Mouse (Mus musculus): ENCODE measurements around the gene Islr2.

GRCm38 (mm10) chr9:58172863-58173262 lies 31.3 kb downstream of the Islr2 start:
- TF ChIP-seq CTCF (IDR thresholded peaks at IDR 0.05; ENCODE audit: low read depth, low read length) (no peak), EP300 (IDR thresholded peaks at IDR 0.05; ENCODE audit: insufficient read depth, low read depth, low read length) (no peak)
